Mouse (Mus musculus): ENCODE results near the gene Foxp2.

Gene Foxp2

GRCm38 (mm10) chr6:15370281-15370680 is 469.1 kb downstream of the Foxp2 start:
- no peak for DNase-seq (ENCODE audit: low read depth in 2 of 2, low spot score in 2 of 2)

GRCm38 (mm10) chr6:15370827-15371226 is 469.7 kb downstream of the Foxp2 start:
- DNase-seq (ENCODE audit: low read depth in 2 of 2, low spot score in 2 of 2), result no peak

GRCm38 (mm10) chr6:15373621-15374020 is 472.5 kb downstream of the Foxp2 start:
- DNase-seq (ENCODE audit: low read depth in 2 of 2, low spot score in 2 of 2), result no peak

- DNase-seq (ENCODE audit: low read depth in 2 of 2, low spot score in 2 of 2), result no peak
Measured at GRCm38 (mm10) chr6:15378261-15378660, 477.1 kb downstream of the Foxp2 start.

- DNase-seq (ENCODE audit: low read depth in 2 of 2, low spot score in 2 of 2), result no peak
Measured at GRCm38 (mm10) chr6:15396462-15396861, 495.3 kb downstream of the Foxp2 start.

- no peak for DNase-seq (ENCODE audit: low read depth in 2 of 2, low spot score in 2 of 2)
Measured at GRCm38 (mm10) chr6:15397485-15397884, 496.3 kb downstream of the Foxp2 start.

- DNase-seq (ENCODE audit: low read depth in 2 of 2, low spot score in 2 of 2), result no peak
Measured at GRCm38 (mm10) chr6:15401138-15401537, 500.0 kb downstream of the Foxp2 start.

GRCm38 (mm10) chr6:15402026-15402425 is 500.9 kb downstream of the Foxp2 start:
- no peak for DNase-seq (ENCODE audit: low read depth in 2 of 2, low spot score in 2 of 2)

GRCm38 (mm10) chr6:15415099-15415498 is 514.0 kb downstream of the Foxp2 start:
- no peak for DNase-seq (ENCODE audit: low read depth in 2 of 2, low spot score in 2 of 2)

- no peak for DNase-seq (ENCODE audit: low read depth in 2 of 2, low spot score in 2 of 2)
Measured at GRCm38 (mm10) chr6:15459701-15460100, 558.6 kb downstream of the Foxp2 start.

GRCm38 (mm10) chr6:15463390-15463789 is 562.2 kb downstream of the Foxp2 start:
- no peak for DNase-seq (ENCODE audit: low read depth in 2 of 2, low spot score in 2 of 2)

- DNase-seq (ENCODE audit: low read depth in 2 of 2, low spot score in 2 of 2), result no peak
Measured at GRCm38 (mm10) chr6:15465471-15465870, 564.3 kb downstream of the Foxp2 start.

GRCm38 (mm10) chr6:15466634-15467033 is 565.5 kb downstream of the Foxp2 start:
- no peak for DNase-seq (ENCODE audit: low read depth in 2 of 2, low spot score in 2 of 2)

GRCm38 (mm10) chr6:15486909-15487308 is 585.8 kb downstream of the Foxp2 start:
- DNase-seq (ENCODE audit: low read depth in 2 of 2, low spot score in 2 of 2), result no peak
